Mouse (Mus musculus) 3T3-L1 (cell line): ENCODE data around the gene Gm11983.
"Not testable (repeated sequence)": the region's sequence is repeated elsewhere in the genome, so short reads cannot be mapped to it uniquely, and the experiment has no call there.

ENCODE experiments used
- DNase-seq: peaks from one replicate; pipeline ENCODE4 v3.0.0-alpha.2; 2015; ENCODE audit warnings: low read depth, low spot score

Gm11983 gene

DNA sequence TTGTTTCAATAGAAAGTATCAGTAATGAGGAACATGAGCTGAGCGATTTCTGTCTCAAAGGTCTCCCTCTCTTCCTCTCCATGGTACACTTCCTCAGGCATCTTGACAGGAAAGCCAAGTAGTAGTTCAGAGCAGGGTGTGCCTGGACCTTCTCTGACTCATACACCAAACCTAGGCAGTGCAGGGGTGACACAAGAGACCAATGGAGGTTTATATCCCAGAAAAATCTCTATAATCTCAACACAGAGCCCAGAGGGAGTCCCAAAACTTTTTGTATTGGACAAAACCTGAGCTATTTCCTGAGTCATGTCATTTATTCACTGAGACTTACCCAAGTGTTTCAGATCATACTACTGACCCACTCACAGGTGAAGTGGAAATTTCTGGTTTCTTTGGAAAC lies at the start of gene Gm11983:
Gene Gm11983, minus strand, starts transcription at position 101 of the 400 bp plus-strand sequence.
- DNase-seq: no peak

DNA sequence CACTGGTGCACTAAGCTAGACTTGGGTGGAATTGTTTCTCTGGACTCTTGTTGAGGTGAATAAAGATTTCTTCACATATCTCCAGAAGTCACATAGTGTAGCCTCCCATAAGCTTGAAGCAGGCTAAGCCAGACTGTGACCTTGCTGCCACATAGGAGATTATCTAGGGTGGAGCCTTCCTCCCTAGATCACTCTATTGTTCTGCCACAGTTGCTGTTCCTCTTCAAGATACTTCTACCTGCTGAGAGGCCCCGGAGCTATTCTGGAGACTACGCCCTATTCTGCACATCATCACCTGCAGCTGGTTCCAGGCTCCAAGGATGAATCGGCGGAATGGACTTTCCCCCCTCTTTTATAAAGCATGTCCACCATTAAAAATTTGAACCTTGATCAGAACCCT lies 45.6 kb upstream of the Gm11983 start:
- not testable (repeated sequence) for DNase-seq

DNA sequence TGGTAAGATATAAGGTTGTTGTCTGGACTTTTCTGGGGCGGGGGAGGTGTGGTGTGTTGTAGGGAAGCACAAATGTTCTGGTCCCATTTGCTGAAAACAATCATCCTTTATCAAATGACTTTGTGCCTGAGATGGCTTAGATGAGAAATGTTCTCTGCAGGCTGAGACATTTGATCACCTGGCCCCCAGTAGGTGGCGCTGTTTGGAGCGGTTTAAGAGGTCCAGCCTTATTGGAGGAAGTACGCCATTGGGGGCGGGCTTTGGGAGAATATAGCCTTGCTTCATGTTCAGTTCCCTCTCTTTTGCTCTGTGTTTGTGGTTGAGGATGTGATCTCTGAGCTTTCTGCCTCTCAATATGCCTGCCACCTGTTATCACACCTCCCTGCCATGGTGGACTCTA lies 44.2 kb upstream of the Gm11983 start:
- peak; percentile 41 for DNase-seq

GRCm38 (mm10) chr11:6877740-6878139 lies 40.3 kb upstream of the Gm11983 start:
- no peak for DNase-seq

DNA sequence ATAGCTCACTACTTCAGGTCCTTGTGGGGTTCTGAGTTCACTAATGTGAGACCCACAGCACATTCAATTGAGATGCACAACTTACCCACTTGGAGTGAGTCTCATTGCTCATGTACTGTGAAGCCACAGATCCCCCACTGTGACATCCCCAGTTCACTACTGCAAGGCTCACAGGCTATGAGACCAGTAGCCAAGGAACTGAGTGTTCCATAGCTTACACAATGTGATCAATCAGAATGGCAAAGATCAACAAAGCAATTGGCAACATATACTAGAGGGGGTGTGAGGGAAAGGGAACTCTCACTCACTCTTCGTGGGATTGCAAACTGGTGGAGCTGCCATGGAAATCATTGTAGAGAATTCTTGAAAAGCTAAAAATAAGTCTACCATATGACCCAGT lies 33.5 kb upstream of the Gm11983 start:
- no peak for DNase-seq

- no peak for DNase-seq
These were observed 28.1 kb upstream of the Gm11983 start for GRCm38 (mm10) chr11:6865536-6865935.

GRCm38 (mm10) chr11:6862185-6862584 lies 24.7 kb upstream of the Gm11983 start:
- DNase-seq: no peak

DNA sequence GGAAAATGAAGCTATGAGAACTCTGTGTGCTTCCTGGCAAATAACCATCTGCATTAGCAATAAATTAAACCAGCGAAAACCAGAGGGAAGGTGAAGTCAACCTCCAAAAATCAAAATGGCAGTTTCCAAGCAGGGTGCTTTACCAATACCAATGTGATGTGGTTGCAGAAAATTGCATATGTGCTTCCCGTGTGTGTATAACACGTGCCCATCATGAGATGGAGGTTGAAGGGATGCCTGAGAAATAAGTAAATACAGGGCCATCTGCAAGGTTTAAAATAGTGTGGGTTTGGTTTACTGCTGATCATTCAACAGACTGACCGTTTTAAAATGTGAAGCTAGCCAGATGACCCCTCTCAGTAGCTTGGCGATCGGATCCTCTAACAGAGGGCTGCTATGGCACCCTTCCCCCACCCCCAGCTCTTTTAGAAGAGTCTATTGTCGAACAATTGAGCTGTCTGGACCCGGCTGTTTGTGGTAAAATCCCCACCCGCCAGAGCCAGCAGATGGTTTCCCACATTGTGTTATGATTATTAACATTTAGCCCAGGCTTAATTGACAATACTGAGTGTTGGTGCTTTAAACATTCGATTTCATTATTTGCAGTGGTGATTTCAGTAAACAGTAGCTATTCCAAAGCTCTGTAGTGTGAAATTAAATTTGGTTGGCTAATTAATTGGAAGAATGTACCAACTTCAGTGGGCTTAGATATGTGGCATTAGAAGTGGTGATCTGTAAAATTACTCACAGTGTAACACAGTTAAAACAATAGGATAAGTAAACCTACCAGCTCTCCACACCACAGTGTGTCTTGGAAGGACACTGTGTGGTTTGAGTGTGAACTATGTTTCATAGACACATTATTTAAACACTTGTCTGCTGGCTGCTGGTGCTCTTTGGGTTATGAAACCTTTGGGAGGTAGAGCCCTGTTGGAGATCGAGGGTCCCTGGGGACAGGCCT lies 22.7 kb upstream of the Gm11983 start:
- no peak for DNase-seq

- DNase-seq: no peak
These were observed 21.6 kb upstream of the Gm11983 start for GRCm38 (mm10) chr11:6859096-6859495.

DNA sequence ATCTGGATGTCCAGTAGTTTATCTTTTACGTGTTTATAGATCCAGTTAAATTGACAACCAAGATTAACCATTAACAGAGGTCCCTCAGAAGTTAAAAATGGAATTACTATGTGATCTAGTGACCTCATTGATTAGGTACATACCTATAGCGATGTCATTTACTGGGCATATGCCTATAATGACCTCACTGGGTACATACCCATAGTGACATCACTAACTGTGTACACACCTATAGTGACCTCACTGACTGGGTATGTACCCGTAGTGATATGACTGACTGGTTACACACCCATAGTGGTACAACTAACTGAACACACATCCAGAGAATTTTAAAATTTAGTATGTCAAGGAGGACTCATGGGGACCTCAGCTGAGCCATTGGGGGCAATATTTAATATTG lies 18.5 kb upstream of the Gm11983 start:
- no peak for DNase-seq

GRCm38 (mm10) chr11:6853366-6853765 lies 15.9 kb upstream of the Gm11983 start:
- not testable (repeated sequence) for DNase-seq

- DNase-seq: no peak
These were observed 6.4 kb upstream of the Gm11983 start for GRCm38 (mm10) chr11:6843831-6844230.

GRCm38 (mm10) chr11:6842160-6842559 lies 4.7 kb upstream of the Gm11983 start:
- DNase-seq: no peak

- DNase-seq: no peak
These were observed 3.3 kb upstream of the Gm11983 start for GRCm38 (mm10) chr11:6840775-6841174.

GRCm38 (mm10) chr11:6834636-6835035 lies 2.8 kb downstream of the Gm11983 start:
- DNase-seq: no peak

DNA sequence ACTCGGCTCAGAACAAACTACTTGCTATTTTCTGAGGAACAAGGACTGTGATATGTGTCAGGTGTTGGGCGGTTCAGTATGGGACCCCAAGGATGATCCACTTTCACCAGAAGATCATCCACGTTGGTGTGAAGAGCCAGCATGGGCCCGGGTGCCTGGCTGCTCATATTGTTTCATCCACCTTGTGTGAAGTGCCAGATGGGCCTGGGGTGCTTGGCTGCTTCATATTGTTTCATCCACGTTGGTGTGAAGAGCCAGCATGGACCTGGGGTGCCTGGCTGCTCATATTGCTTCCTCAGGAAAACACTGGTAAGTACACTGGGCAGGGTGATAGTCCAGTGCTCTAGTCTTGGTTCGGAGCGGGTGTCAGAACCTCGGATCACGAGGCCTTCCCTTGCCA lies 3.7 kb downstream of the Gm11983 start:
- DNase-seq: no peak

DNA sequence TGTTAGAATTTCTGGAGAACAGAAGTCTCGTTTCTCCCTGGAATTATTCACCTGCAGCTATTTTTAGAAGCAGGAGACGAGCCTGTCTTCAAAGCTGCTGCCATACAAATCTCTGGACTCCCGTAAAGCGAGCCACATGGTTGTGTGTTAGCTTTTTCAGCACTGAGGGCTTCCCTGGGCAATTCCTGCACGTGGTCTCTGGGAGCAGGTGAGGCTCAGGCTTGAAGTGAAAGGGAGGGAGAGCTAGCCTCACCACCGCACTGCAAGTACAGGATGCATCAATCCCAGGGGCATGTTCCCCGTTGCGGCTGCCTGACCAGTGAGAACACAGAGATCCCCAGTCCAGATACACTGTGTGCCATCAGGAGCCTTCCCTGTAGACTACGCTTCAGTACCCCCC lies 5.5 kb downstream of the Gm11983 start:
- DNase-seq: no peak

DNA sequence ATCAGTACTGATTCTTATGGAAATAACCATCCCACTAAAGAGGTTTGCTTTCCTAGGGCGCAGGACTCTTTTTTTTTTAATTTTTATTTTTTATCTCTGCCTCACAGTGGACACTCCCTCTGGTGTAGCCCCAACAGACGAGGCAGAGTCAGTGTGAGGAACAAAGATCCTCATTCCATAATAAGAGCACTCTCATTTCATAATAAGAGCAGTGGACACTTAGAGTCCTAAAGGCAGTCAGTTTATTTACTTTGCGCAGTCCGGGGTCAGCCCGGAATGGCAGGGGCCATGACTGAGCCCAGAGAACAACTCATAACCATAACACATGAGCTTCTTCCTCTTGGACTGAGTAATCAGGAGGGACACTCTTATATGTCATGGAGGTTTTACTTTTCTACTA lies 9.3 kb downstream of the Gm11983 start:
- DNase-seq: no peak

GRCm38 (mm10) chr11:6826157-6826556 lies 11.3 kb downstream of the Gm11983 start:
- no peak for DNase-seq

DNA sequence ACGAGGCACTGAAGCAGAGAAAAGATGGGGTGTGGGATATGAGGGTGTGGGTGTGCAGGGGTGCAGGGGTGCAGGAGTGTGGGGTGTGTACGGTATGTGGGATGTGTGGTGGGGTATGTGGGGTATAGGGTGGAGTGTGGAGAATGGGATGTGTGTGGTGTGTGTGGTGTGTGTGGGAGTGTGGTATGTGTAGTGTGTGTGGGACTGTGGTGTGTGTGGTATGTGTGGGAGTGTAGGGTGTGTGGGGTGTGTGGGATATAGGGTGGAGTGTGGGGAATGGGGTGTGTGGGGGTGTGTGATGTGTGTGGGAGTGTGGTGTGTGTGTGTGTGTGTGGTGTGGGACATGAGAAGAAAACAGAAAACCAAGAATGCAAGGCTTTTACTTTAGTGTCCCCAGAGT lies 14.3 kb downstream of the Gm11983 start:
- no peak for DNase-seq

GRCm38 (mm10) chr11:6814486-6814885 lies 23.0 kb downstream of the Gm11983 start:
- no peak for DNase-seq

- not testable (repeated sequence) for DNase-seq
These were observed 34.6 kb downstream of the Gm11983 start for GRCm38 (mm10) chr11:6802879-6803278.

DNA sequence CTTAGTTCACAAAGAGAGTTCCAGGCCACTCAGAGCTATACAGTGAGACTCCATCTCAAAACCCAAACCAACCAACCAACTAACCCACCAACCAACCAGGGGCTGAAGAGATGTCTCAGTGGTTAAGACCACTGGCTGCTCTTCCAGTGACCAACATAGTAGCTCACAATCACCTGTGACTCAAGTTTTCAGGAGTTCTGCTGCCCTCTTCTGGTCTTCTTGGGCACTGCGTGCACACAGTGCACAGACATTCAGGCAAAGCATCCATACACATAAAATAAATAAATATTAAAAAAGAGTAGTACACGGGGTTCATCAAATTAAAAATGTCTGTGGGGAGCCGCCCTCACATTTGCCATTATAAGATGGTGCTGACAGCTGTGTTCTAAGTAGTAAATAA lies 46.8 kb downstream of the Gm11983 start:
- peak; percentile 40 for DNase-seq
